Mouse (Mus musculus) lung, postnatal 10 days (tissue): Measurements from ENCODE around the gene Rps6ka5.

Experiments
- DNase-seq: peaks from one replicate; pipeline ENCODE4 v3.0.0; 2021

Gene Rps6ka5

GRCm38 (mm10) chr12:100579221-100579620, 147.6 kb downstream of the Rps6ka5 start:
- DNase-seq = no peak

GRCm38 (mm10) chr12:100578291-100578690, 148.5 kb downstream of the Rps6ka5 start:
- DNase-seq = peak; percentile 64

DNA sequence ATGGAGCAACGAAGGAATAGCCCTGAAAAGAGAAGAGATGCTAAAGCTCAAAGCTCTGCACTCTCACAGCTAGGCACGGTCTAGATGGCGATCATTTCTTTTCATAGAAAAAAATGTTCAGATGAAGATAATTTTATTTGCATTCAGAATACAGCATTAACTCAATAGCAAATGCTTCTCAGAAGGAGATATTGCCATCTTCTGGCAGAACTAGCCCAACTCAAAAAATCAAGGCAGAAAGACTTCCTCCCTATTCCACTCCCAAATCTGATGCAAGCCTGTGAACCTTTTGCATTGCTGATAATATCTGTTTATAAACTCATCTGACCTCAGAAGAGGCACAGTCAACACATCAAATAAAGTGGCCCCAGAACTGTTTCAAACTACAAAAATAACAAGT, 151.0 kb downstream of the Rps6ka5 start:
- no peak for DNase-seq

DNA sequence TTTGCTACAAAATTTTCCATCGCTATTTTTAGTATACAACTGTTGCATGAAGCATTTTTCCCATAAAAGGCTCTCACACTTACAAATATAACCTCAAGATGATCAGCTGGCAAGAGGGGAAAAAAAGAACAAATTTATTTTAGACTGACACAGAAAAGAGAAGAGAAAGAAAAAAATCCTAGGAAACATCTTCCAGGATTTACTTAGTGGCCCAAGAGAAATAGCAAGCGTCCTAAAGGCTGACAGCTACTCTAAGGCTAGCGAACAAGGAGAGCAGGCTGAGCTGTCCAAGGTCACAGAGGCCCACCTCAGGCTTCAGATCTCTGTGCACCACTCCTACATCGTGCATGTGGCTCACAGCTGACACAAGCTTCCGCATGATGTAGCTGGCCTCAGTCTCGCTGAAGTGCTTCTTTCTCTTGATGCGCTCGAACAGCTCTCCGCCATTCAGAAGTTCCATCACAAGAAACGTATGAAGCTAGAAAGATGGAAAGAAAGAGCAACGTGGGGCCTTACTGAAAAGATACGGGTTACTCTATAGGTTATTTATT, 156.2 kb downstream of the Rps6ka5 start:
- DNase-seq = no peak

- DNase-seq = no peak
These were observed 158.0 kb downstream of the Rps6ka5 start for GRCm38 (mm10) chr12:100568831-100569230.

DNA sequence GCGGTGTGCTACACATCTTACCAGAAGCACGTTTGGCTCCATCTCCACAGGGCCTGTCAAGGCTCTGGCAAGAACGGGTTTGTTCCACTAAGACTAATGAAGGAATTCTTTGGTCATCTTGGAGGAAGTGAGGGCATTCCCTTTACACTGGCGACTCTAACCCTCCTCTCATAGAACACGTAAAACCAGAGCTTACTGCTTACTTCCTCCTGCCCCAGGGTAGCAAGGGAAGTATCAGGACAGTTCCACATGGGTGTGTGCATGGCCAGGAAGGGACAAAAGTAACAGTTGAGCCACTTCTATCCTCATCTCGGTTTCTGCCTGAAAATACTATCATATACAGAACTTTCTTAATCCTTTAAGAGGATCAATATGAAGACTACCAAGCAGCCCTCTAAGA, 158.7 kb downstream of the Rps6ka5 start:
- DNase-seq = no peak

DNA sequence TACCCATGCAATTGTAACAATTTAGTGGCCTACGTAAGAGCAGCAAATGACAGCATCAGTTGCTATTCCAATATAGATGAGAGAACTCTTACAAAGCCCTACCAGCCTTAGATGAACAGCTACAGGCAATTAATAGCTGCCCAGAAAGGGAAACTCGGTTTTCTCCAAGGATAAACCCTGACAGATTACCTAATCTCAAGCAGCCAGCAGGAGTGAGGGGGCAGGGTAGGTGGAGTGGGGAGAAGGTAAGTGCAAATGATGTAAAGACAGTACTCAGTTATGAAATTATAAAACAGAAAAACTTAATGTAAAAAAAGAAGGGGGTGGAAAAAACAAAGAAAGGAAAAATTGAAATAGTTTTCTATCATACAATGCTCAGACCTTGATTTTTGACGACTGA, 159.2 kb downstream of the Rps6ka5 start:
- no peak for DNase-seq

DNA sequence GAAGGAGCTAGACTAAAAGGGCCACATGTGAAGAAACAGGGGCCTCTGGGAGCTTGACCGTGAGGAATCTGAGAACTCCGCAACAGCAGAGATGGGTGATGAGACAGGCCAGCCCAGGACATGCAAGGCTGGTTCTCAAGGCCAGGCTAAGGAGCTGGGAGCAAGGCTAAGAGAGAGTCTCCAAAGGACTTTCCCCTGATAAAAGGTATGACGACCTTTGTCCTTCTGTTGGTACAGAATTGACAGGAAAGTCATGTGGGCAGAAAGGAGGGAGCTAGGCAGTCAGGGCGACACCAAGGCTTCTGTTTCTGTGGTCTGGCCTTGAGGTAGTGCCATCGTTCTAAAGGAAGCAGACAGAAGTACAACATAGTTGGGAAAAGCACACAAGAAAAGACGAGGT, 173.1 kb downstream of the Rps6ka5 start:
- no peak for DNase-seq

- DNase-seq = no peak
These were observed 174.8 kb downstream of the Rps6ka5 start for GRCm38 (mm10) chr12:100551972-100552371.

DNA sequence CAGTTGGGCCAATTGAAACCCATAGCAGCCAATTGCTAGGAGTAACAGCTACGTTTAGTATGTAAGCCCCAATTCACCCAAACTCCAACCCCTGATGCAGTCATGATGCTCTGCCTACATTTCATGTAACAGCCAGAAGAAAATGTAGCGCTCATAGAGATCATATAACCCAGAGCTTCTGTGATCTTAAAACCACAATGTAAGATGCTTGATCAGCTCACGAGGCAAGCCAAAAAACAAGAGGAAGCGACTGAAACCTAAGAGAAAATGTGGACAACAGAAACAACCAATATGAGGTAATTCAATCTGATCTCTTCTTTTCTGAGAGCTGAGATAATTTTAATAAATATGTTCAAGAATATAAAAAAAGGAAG, 182.6 kb downstream of the Rps6ka5 start:
- DNase-seq = no peak

GRCm38 (mm10) chr12:100543437-100544193, 183.2 kb downstream of the Rps6ka5 start:
- DNase-seq = no peak

DNA sequence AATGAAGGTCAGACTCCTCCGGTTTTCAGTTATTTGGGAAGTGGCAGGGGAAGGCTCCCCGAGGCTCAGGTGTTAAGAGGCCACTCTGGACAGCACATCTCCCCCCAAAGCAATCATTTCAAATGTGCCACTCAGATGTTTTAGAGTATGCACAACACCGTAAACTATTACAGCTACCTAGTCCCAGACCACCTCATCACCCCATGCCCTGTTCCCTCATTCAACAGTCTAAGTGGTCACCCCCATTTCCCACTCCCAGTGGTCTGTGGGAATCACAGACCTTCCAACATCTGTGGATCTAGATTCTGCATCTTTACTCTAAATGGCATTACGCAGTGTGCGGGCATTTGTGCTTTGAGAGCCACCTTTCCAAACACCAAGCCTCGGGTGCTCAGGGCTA, 184.3 kb downstream of the Rps6ka5 start:
- DNase-seq = no peak

GRCm38 (mm10) chr12:100542076-100542475, 184.7 kb downstream of the Rps6ka5 start:
- DNase-seq = no peak

DNA sequence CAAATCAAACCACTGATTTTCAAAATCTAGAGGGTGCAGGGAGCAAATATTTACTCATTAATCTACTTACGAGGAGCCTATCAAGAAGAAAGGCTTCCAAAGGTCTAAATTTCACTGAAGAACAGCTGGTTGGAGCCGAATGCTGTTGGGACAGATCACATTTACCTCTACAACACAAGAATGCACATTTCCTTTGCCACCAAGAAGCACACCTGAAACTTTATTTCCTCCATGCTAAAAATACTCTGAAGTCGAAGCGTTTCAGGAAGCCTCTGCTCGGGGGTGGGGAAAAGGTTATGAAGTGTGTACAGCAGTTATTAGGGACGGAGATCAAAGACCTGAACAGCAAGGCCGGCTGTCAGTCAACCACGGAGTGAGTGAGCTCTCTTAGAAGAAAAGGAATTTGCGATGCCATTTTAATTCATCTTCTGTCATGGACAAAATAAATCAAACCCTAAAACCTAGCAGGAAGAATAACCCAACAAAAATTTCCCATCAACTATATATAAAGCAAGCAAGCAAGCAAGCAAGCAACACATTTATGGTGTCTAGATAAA, 187.5 kb downstream of the Rps6ka5 start:
- no peak for DNase-seq

DNA sequence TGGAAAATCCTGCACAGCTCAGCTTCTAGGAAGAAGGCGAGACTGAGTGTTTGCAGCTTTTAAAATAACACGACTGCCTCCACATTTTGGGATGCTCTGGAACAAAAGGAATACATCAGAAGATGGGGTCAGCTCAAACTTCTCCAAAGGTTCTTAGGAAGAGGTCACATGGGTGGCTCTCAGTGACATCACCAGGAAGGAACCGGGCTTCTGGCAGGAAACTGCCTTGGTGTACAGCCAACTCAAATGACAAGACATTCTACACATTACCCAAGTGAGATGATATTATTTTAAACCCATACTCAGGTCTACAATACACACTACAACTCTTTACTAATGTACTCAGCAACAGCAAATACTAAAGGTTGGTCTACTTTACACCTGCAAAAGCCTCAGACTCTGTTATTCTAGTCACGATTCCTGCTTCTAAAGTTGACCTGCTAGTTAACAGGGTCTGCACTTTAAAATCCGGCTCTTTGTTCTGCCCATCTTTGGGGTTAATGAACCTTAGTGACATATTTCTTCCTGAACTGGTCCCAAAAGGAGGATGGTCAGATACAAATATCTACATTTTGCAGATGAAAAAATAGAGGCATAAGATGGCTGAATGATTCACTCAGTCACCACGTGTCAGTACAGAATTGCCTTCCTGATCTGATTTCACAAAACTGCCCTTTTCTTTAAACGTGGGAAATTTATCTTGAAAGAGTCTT, 188.2 kb downstream of the Rps6ka5 start:
- DNase-seq = peak; percentile 74

GRCm38 (mm10) chr12:100537091-100537490, 189.7 kb downstream of the Rps6ka5 start:
- no peak for DNase-seq

- no peak for DNase-seq
These were observed 191.8 kb downstream of the Rps6ka5 start for GRCm38 (mm10) chr12:100535028-100535427.

- peak; percentile 54 for DNase-seq
These were observed 192.8 kb downstream of the Rps6ka5 start for GRCm38 (mm10) chr12:100534028-100534427.

DNA sequence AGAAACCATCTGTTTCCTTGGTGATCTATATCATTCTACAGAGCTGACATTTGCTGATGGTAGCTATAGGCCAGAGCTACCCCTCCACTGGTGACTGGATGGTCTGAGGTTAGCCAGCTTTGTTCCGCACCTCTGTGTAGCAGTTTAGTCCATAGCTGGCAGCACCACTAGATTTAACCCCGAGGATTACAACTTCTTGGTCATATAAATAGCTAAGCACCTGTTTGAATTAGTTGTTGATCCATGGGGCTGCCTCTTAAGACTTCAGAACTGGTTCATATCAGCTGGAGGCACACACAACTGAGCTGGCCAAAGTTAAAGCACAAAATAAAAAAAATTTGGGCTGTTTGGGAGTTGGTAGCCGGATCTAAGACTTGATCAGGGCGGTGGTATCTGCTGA, 193.6 kb downstream of the Rps6ka5 start:
- no peak for DNase-seq

- peak; percentile 31 for DNase-seq
These were observed 195.0 kb downstream of the Rps6ka5 start for GRCm38 (mm10) chr12:100531740-100532139.

GRCm38 (mm10) chr12:100530871-100531270, 195.9 kb downstream of the Rps6ka5 start:
- no peak for DNase-seq

GRCm38 (mm10) chr12:100529651-100530050, 197.1 kb downstream of the Rps6ka5 start:
- DNase-seq = no peak

GRCm38 (mm10) chr12:100529172-100529571, 197.6 kb downstream of the Rps6ka5 start:
- peak; percentile 80 for DNase-seq

GRCm38 (mm10) chr12:100528246-100528645, 198.5 kb downstream of the Rps6ka5 start:
- no peak for DNase-seq
